Mouse (Mus musculus): ENCODE data around the gene Scml4.
A peak's percentile ranks its signal among the peaks of the same experiment; 100 is the strongest.

The Scml4 gene

DNA sequence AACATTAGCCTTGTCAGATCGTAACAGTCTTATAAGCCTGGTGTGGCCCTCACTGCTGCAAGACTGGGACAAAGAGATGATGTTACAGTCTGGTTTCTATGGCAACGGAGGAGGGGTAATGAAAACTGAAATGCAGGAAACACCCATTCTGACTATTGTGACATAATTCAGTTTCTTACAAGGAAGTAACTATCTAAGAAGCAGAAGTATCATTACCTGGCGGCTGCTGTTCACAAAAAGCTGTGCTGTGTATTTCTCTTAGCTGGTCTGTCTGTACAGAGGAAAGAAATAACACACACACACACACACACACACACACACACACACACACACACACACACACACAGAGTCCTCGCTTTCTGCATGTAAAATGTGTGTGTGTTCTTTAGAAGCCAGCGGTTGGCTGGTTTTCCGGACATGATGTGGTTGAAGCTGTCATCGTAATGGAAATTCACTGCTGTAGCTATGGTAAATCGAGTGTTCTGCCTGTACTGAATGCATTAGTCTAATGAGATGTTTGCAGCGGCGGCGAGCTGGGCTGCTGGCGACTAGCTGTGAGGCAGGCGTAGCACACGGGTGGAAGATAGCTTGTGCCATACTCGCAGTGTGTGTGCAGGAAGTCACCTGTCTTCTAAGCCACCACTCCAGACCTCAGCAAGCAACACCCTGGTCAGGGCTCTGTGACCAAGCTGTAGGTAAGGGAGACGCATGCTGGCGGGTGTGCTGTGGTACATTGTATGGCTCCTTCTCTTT lies at the start of gene Scml4:
Scml4 (plus strand) TSS at position 212 of the 753 bp plus-strand sequence.
- DNase-seq (ENCODE audit: low spot score): peak; percentile 30

DNA sequence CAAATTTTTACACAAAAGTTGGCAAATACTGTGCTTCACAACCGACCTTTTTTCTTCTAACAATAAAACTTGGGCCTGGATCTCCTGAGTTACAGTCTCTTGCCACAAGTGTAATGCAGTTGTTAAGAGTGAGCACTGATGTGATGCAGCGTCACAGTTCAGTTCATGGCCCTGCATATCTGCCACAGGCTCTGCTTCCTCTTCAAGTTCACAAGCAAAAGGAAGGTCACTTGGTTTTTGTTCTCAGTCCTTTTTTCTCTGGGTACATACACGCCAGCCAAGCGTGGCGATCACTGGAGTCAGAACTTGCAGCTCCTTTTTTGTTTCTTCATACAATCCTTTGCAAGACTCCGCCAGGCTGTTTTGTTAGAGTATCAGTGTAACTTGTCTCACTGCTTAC lies 34.2 kb upstream of the Scml4 start:
- no peak for DNase-seq (ENCODE audit: low spot score)

DNA sequence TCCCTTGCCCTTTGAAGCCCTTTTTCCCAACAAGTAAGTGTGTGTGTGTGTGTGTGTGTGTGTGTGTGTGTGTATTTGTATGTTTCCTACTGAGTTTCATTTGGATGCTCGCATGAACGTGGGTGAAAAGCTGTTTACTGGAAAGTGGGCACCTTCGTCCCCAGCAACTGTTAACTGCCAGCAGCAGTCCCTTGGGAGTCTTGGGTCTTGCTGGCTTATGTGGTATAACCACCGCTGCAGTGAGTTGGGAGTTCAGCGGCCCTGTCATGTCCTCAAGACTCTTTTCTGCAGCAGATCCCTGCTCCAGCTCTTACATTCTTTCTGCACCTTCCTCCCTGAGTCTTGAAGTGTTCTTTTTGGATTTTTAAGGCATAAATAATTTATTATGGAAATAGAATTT lies 33.0 kb upstream of the Scml4 start:
- DNase-seq (ENCODE audit: low spot score): no peak

DNA sequence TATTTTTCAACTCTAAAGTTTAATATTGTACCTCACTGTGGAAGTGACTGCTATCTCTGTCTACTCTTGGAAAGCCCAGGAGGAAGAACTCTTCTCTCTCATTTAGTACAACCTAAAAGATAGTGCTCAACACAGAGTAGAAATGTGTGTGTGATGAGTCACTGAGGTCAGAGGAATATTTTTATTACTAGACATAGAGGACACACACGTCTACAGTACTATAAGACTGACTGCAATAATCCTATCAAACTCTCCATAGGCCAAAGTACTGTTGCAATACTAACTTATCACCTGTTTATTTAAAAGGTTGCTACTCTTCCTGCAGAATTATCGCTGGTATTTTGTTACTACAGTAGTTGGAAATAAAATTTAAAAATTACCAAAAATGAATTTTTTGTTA lies 30.2 kb upstream of the Scml4 start:
- DNase-seq (ENCODE audit: low spot score): no peak

DNA sequence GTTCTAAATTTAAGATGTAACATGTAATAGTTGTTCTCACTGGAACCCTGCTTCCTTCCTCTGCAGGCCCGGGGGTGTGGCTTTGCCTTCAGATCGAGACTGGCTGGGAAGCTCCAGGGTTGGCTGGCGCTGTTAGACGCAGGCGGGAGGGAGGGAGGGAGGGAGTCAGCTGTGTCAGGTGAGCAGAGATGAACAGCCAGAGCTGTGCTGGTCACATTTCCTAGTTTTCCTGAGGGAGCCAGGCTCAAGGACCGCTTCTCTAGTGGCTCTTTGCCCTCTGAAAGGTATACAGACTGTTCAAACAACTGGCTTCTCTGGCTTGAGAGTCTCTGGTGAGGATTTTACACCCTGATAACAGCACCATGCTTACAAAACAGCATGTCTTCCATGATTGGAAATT lies 29.8 kb upstream of the Scml4 start:
- no peak for DNase-seq (ENCODE audit: low spot score)

DNA sequence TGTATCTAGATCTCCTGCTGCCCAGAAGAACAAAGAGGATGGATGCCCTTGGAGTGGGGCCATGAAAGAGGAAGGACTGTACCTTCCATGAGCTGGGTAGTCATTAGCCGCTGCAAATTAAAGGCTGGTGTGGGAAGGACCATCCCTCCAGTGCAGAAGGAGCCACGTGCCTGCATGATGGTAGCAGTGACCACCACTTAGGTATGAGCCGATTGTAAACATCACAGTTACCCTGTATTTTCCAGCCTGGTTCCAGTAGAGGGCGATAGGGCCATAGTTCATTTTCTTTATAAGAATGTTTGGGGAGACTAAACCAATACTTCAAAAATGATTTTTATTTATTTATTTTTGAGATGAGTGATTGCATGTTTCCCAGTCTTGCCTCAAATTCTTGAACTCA lies 27.5 kb upstream of the Scml4 start:
- no peak for DNase-seq (ENCODE audit: low spot score)

DNA sequence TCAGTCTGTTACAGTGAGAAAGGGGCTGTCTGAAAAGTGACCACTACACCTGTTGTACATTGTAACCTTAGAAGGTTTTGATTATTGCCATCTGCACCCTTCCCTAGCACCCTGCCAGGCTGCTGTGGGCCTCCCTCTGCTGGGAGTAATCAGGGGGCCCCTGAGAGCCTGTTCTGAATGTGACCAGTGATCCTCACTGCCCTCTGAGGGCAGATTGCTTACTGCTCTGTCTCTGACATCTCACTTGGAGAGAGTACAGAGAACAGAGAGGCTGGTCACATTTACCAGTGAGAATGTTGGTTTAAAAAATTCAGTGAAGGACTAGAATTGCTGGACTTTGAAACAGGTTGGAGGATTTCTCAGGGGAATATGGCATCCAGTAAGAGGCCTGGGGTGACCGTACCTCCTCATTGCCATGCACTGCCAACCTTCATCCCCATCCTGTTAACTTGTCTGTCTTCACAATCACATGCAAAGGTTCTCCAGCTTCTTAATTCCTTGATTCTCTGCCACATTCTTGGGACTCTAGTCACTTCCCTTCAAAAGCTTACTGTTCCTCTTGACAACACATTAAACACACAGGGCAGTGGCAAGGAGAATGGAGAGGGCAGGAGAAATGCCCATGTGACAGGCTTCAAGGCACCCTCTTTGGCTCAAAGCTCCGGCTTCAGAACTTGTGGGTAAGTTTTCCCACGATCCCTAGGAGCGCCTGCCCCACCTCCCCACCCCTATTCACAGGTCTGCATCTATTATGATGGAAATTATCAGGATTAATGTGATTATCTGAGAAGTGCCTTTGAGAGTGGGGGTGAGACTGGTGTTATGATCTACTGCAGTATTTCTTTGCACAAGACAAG lies 26.1 kb upstream of the Scml4 start:
- DNase-seq (ENCODE audit: low spot score): no peak

DNA sequence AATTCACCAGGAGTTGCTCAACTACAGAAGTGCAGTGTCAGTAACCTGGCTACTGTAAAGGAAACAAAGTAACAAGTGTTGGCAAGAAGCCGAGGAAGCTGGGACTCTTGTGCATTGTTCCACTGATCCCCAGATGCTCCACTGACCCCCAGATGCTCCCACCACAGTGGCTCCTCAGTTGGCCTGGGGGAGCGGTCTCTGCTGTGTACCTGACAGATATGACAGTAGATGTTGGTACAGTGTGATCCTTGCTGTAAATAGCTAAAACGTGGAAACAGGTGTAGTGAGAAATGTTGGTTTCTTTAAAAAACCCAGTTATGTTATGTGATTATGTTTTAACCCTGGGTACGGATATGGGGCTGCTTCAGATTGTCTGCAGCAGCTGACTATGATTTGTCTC lies 22.1 kb upstream of the Scml4 start:
- no peak for DNase-seq (ENCODE audit: low spot score)

DNA sequence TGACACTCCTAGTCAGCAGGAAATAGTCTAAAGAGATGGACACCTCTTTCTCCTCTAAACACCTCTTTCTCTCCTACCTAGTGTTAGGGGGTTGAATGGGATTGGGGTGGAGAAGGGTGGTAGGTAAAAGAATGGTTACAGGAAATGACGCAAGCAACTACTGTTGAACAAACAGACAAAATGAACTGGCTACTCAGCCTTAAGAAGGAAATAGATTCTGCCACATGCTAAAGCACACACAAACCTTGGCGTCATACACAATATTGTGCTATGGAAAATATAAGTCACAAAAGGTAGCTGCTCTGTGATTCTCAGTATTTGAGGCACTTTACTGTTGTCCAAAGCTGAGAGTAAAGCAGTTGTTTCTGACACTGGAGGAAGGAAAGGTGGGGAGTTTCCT lies 21.4 kb upstream of the Scml4 start:
- DNase-seq (ENCODE audit: low spot score): no peak

DNA sequence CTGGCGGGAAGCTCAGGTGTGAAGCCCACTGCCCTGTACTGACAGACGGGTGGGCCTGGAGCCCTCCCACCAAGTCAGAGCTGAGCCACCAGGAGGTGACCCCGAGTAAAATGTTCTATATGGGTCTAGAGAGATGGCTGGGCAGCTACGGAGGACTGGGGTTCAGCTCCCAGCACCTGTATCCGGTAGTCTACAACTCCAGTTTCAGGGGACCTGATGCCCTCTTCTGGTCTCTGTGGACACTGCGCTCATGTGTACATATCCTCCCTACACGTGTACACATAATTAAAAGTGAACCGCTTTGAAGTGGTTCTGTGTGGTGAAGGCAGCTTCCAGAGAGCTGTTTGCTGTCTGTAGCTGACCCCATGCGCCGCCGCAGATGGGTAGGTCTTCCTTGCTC lies 20.1 kb upstream of the Scml4 start:
- DNase-seq (ENCODE audit: low spot score): no peak

DNA sequence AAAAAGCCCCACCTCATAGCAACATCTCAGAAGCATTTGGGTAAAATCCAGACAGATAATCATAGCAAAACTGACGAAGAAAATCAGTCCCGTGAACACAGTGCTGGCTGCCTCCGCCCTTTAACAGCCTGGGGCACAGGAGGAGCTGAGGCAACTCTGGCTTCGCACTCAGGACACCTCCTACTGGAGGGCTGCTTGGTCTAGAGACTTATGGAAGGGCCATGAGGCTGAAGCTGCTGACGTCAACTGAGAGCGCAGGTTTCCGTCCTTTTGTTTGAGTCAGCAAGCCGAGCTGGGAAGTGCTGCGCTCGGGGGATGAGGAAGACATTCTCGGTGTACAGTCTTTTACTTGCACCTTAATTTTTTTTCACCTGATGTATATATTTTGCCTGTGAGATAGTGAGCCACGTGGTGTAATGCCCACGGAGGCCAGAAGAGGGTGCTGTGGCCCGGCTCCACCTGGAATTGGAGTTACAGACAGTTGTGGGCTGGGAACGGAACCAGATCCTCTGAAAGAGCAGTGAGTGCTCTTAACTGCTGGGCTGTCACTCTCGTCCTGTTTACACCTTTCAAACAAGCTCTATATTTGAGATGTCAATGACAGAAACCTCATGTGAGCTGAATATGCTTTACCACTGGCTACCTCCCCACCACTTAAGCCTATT lies 18.5 kb upstream of the Scml4 start:
- no peak for DNase-seq (ENCODE audit: low spot score)

DNA sequence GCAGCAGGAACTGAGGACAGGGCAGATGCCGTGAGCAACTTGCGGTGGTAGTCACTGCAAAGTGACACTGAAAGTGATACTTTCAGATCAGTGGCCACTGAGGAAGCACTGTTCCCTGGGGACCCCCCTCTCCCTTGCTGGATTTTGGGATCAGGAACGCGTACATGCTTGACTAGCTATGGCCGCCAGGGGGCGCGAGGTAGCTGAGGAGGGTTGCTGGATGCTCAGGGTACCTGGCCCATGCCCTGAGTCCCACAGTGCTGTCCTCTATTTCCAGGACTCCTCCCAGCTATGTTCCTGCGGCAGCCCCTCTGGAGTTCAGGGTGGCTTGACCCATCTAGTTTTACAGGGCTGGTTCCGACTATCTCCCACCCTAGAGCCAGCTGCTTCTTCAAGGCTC lies 17.8 kb upstream of the Scml4 start:
- DNase-seq (ENCODE audit: low spot score): peak; percentile 31

DNA sequence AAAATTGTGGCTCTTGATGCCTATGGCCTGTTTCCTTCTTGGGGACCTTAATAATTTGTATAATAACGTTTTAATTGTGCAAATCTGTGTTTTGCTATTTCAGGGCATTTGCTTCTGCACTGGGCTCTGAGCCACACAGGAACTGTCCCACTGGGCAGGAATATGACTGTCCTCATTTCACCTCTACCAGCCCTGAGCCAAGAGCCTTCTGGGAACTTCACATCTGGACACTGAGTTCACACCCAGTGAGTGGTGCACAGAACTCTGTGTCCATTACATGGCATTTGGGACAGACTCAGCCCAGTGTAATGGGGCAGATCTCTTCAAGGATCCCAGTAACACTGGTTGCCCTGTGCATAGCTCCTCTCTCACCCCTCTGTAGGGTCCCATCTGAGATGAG lies 16.8 kb upstream of the Scml4 start:
- no peak for DNase-seq (ENCODE audit: low spot score)

DNA sequence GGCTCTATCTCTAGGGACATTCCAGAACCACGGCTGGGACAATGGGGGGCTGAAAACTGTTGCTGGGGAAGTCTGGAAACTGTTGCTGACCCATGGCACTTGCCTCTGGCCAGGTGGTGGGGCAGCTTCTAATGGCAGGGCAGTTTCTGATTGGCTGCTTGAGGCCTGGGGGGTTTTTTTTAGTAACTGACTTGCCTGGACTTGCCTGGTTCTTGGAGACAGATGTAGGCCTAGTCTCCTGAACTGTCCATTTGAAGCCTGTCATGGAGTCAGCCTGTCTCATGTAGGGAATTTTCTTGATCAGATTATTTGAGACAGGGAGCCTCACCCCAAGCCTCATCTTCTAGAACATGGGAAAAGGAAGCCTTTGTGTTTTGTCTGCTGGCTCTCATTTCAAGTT lies 14.7 kb upstream of the Scml4 start:
- DNase-seq (ENCODE audit: low spot score): no peak

DNA sequence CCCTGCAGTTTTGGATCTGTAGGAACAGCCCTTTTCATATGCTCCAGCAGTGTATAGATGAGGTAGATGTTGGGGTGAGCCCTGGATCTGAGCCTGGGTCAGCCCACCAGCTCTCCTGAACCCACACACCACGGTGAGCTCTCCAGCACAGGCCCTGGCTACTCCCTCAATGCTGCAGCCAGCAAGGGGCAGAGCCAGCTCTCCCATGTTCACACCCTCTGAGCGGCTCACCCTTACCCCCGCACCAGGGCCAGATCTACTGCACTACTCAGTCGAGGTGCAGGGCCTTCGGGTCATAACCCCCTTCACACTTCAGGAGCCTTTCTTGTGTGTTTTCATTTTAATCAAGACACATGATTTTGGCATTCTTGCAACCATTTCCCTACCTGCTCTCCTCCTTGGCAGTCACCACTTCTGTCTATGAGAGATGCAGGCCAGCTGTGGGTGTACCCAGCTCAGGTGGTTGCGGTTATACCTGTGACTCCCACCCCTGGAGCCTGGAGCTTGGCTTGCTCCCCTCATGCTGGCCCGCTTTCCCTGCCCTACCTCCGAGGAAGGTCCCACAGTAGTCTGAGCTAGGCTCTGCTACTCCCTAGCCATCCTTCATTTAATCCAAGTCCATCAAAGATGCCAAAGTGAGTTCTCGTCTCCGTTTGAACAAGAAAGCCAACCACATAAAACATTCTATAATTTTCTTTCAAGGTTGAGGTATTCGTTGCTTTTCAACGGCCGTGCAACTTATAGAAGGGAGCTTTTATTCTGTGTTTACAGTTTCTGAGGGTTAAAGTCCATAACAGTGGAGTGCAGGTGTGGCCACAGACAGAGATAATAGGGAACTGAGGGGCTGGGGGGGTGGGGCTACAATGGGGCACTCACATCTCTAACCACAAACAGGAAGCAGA lies 11.7 kb upstream of the Scml4 start:
- DNase-seq (ENCODE audit: low spot score): no peak

DNA sequence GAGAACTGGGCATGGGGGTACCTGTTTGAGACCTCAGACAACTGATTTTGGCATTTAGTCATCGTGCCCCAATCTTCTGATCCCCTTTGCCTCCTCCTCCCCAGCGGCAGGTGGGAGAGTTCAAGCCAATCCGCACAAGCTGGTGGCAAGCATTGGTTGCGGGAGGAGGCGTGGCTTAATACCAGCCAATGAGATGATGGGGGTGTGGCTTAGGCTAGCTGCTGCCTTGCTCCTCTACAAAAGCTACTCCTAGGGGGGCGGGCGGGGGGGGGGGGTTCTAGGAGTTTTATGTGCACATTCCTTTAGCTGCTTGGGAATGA lies 11.1 kb upstream of the Scml4 start:
- no peak for DNase-seq (ENCODE audit: low spot score)

DNA sequence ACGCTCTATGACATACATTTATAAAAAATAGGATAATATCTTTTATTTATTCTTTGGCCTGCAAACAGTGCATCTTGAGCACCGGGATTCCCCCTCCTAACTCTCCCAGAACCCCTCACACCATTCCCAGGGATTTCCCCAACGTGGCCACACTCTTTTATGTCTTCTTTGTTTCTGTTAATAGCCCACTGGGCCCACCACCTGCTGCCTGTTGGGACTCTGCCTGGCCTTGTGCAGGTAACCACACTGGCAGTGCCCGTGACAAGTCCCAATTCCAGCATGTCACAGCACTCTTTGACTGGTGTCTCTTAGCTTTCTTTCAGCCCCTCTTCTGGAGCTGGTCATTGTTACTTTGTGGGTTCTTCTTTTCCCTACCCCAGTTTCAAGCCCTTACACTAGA lies 5.3 kb upstream of the Scml4 start:
- no peak for DNase-seq (ENCODE audit: low spot score)

DNA sequence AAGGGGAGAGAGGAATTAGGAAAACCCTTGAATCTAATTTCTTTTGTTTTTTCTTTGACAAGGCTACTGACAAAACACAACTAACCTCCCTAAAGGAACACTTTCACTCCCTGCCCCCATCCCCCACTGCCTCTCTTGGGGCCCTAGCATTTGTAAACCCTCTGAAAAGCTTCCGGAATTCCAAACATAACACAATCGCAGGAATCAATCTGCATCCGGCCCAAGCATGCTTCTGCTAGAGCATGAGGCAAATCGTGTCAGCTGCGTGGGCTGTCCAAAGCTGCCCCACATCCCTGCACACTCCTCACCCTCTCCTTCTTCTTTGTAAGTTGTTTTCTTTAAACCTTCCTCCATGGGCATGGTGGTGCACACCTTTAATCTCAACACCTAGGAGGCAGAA lies 4.9 kb upstream of the Scml4 start:
- DNase-seq (ENCODE audit: low spot score): no peak

DNA sequence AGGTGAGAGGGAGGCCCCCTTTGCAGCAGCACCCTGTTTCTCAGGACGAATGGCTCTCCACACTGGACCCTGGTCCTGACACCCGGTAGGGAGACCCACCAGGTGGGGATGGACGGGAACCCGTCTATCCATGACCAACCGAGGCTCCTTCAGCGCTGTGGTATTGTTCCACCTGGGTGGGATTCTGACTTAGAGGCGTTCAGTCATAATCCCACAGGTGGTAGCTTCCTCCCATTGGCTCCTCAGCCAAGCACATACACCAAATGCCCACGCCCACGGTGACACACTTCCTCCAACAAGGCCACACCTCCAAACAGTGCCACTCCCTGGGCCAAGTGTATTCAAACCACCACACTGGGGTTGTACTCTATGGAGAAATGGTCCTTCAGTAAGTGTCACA lies 3.6 kb upstream of the Scml4 start:
- no peak for DNase-seq (ENCODE audit: low spot score)

DNA sequence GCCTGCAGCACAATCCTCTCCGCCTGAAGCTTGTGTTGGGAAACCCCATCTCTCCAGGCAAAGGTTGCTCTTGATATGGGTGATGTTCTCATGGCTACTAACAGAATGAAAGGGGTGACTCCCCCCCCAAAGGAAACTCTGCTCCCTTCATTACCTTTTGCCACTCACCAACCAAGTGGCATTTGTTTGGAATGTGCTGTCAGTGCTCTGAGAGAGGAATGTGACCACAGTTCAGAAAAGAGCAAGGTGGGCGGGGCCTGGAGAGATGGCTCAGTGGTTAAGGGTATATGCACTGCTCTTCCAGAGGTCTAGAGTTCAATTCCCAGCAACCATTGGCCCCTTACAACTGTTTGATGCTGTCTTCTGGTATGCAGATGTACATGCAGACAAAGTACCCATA lies 3.1 kb upstream of the Scml4 start:
- DNase-seq (ENCODE audit: low spot score): no peak

DNA sequence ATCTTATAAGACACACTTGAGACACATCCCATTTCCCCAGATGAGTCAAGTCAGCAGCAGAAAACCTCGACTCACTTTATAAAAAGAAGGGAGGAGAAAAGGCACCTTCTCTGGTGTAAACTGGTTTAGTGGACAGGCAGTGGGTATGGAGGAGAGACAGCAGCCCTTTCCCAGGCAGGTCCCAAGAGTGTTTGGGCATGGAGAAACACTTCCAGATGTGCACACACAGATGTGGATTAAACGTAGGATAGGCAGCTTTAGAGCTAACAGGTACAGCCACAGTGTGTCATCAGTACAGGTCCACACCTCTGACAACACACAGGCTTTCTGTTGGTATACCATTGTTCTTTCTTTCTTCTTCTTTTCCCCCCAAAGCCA lies 400 bp upstream of the Scml4 start:
- DNase-seq (ENCODE audit: low spot score): no peak

DNA sequence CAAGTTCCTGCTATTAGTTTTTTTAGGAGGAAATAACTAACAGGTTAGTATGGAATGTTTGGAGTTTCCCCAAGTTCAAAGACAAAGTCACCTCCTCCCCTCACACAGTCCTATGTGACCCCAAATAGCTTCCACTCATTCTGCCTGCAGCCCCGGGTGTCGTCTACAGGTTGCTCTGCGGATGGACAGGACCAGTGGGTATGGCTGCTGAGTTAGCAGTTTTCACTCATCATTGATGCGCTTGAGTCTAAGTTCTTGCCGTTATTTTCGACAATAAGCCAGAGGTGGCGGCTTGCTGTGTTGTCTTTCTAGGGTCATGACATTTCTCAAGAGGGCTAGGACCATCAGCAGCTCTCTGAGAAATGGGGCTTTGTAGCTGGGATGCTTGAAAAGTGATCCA lies 1.3 kb downstream of the Scml4 start:
- DNase-seq (ENCODE audit: low spot score): no peak

Measured in left cerebral cortex, adult 11 months (tissue).